Mouse (Mus musculus) heart, adult 2 months (tissue): ENCODE data around the gene Klhl26.

Source experiments
- CTCF ChIP-seq: fragments of 200-600 bp; IDR thresholded peaks from 2 replicates; pipeline ENCODE4 v1.8.1; 2022; ENCODE audit warnings: antibody characterized with exemption, mild to moderate bottlenecking, moderate library complexity
- EP300 ChIP-seq: fragments of 200-500 bp; IDR thresholded peaks from 2 replicates; pipeline ENCODE4 v1.6.1; 2011; ENCODE audit warnings: low read depth, low read length, control low read depth; ENCODE audit not compliant: insufficient read depth
- POLR2A ChIP-seq: fragments of 200-500 bp; IDR thresholded peaks from 2 replicates; pipeline ENCODE4 v1.6.1; 2011; ENCODE audit warnings: mild to moderate bottlenecking, low read depth, low read length, control low read depth; ENCODE audit not compliant: insufficient read depth

- no peak for TF ChIP-seq CTCF
- no peak for TF ChIP-seq POLR2A
- no peak for TF ChIP-seq EP300
Measured at GRCm38 (mm10) chr8:70435156-70435555, 41.6 kb downstream of the Klhl26 start.
